Mouse (Mus musculus): ENCODE results near the gene Znhit1. TPM values are rescaled to one million over a fixed set of nuclear protein-coding genes. Genes with fewer than 3 reads are reported as not detected.

Znhit1 gene
- total RNA-seq, 2 experiments from 2014 or later, result 71.4 to 76.1 TPM

Small RNA genes within 50 kb of the gene (microRNA-seq; reads per million reads assigned to microRNA genes)
- gene Mir702, result 264 to 304 reads per million in 2 experiments

Other genes with a start within 250 kb of the Znhit1 start
- 10 to 100 TPM; 12.0 to 13.8 TPM for gene Col26a1, start 104.8 kb downstream of the Znhit1 start, total RNA-seq (2021)
- gene Ift22, start 79.9 kb downstream of the Znhit1 start, total RNA-seq (2021), result 10 to 100 TPM; 78.3 to 99.5 TPM
- 100 to 1,000 TPM; 207 to 216 TPM for gene Fis1, start 34.7 kb downstream of the Znhit1 start, total RNA-seq (2021)
- gene Cldn15, start 21.4 kb downstream of the Znhit1 start, total RNA-seq (2021), result under 1 TPM in 1 of 2 experiments, not detected in 1; 0.28 TPM
- gene Plod3, start 1.0 kb downstream of the Znhit1 start, total RNA-seq (2021), result 10 to 100 TPM; 40.9 to 42.2 TPM
- gene Vgf, start 38.4 kb upstream of the Znhit1 start, total RNA-seq (2021), result 100 to 1,000 TPM; 285 to 318 TPM
- 100 to 1,000 TPM; 231 to 235 TPM for gene Ap1s1, start 58.1 kb upstream of the Znhit1 start, total RNA-seq (2021)
- 1 to 10 TPM in 1 of 2 experiments, under 1 TPM in 1; 0.91 to 1.3 TPM for gene Serpine1, start 84.2 kb upstream of the Znhit1 start, total RNA-seq (2021)
- gene Trim56, start 128.2 kb upstream of the Znhit1 start, total RNA-seq (2021), result 1 to 10 TPM; 5.2 to 5.9 TPM
- not detected for gene Muc3, start 161.3 kb upstream of the Znhit1 start, total RNA-seq (2021)
- 1 to 10 TPM; 4.5 to 5.7 TPM for gene Muc3a, start 224.4 kb upstream of the Znhit1 start, total RNA-seq (2021)

Measured in layer of hippocampus, postnatal 14 days (tissue).